Mouse (Mus musculus) embryonic facial prominence, embryonic 11.5 days (tissue): ENCODE measurements around the gene Pygm. TPM values are rescaled to one million over a fixed set of nuclear protein-coding genes. Genes with fewer than 3 reads are reported as not detected.

Experiments used
- ATAC-seq: fragments of 200-750 bp; cut with Nextera tagmentation; replicated peaks from 2 replicates; pipeline ENCODE4 v1.8.0; 2017; ENCODE audit warnings: low read depth; ENCODE audit not compliant: insufficient number of reproducible peaks, low FRiP score, low TSS enrichment
- DNase-seq: peaks from one replicate; pipeline ENCODE4 v3.0.0-alpha.2; 2015; ENCODE audit warnings: low spot score
- H3K27ac ChIP-seq: fragments of 300-500 bp; sonication (generic); replicated peaks from 2 replicates; pipeline ENCODE4 v1.5.1; 2014; ENCODE audit warnings: mild to moderate bottlenecking, low read depth, low read length, control low read depth
- H3K27me3 ChIP-seq: fragments of 300-500 bp; sonication (generic); 2 replicates; pipeline ENCODE4 v1.6.1; 2014; ENCODE audit warnings: mild to moderate bottlenecking, low read length, moderate library complexity, mixed read lengths; ENCODE audit not compliant: control insufficient read depth, insufficient read depth
- H3K36me3 ChIP-seq: fragments of 300-500 bp; sonication (generic); replicated peaks from 2 replicates; pipeline ENCODE4 v1.6.1; 2014; ENCODE audit warnings: low read depth, mild to moderate bottlenecking, low read length, moderate library complexity, mixed read lengths; ENCODE audit not compliant: control insufficient read depth, insufficient read depth
- H3K4me1 ChIP-seq: fragments of 300-500 bp; sonication (generic); 2 replicates; pipeline ENCODE4 v1.6.1; 2014; ENCODE audit warnings: low read length, mixed read lengths; ENCODE audit not compliant: control insufficient read depth, insufficient read depth
- H3K4me2 ChIP-seq: fragments of 300-500 bp; sonication (generic); 2 replicates; pipeline ENCODE4 v1.6.1; 2014; ENCODE audit warnings: low read depth, mild to moderate bottlenecking, control low read depth, low read length, moderate library complexity
- H3K4me3 ChIP-seq: fragments of 300-500 bp; sonication (generic); 2 replicates; pipeline ENCODE4 v1.5.1; 2014; ENCODE audit warnings: low read depth, low read length, control low read depth
- H3K9ac ChIP-seq: fragments of 300-500 bp; sonication (generic); replicated peaks from 2 replicates; pipeline ENCODE4 v1.6.1; 2014; ENCODE audit warnings: mild to moderate bottlenecking, control low read depth, low read length
- H3K9me3 ChIP-seq: fragments of 300-500 bp; sonication (generic); replicated peaks from 2 replicates; pipeline ENCODE4 v1.6.1; 2016; ENCODE audit warnings: mild to moderate bottlenecking, low read length, inconsistent platforms, mixed read lengths; ENCODE audit not compliant: control insufficient read depth
- WGBS: fragments of 180-500 bp; shearing (Covaris S2); extraction: QIAGEN DNeasy Blood & Tissue Kit; methylation state at CpG from one replicate; pipeline ENCODE4 v1.1.7; 2014; 5-methylcytosine and 5-hydroxymethylcytosine counted together
- microRNA-seq: library from miRNA; unstranded; fragments of <30 nt; microRNA quantifications from one replicate; pipeline ENCODE4, GENCODE M21; 2016; ENCODE audit warnings: borderline number of aligned reads
- polyA plus RNA-seq: library from polyadenylated mRNA; unstranded; fragments of >200 nt; fragmentation: Nextera tagmentation; extraction: Ambion mirVana; gene quantifications from 2 replicates; pipeline ENCODE4 v1.2.1, GENCODE M21; 2014

Pygm gene
- polyA plus RNA-seq, 1 experiment from 2014 or later: 2.8 TPM

DNA sequence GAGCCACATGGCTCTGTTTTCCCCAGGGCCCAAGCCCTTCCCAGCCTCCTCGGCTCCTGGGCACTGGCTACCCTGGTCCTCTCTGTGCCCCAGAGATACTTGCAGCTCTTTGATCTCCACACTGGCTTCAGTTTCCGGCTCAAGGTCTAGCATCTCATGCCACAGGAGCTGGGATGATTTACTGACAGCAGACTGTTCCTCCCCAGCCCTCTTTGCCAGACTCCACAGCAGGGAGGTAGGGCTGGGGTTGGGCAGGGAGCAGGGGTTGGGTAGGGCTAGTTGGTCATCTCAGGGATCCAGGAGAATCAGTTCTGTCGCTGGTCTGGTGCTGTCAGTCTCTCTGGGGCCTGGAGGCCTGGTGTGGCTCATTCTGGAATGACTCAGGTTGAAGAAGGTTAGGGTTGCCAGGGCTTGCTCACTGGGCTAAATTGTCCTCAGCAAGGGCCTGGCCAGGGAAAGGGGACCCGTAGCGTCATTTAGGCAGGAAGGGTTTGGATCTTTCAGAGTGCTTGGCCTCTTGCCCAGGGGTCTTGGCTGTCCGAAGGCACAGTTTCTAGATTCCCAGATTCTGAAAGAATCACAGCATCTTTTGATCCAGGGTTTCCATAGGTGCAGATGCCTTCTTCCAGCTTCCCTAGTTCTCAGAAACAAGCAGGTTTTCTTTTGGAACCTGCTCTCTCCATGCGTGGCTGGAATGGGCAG is 62.7 kb downstream of the Pygm start:
- DNase-seq: no peak
- 57% methylated on average over 7 of the region's 7 CpGs for WGBS
- H3K4me1 ChIP-seq: no peaks in the 10 kb centered on the region; the same call in 1 of the 2 replicates
- no peaks in the 10 kb centered on the region for H3K36me3 ChIP-seq
- H3K4me3 ChIP-seq: no peak overlapping the region
- no peaks in the 10 kb centered on the region for H3K9me3 ChIP-seq
- ATAC-seq: no peak
- no peak overlapping the region for H3K27ac ChIP-seq
- H3K27me3 ChIP-seq: no peaks in the 10 kb centered on the region
- H3K9ac ChIP-seq: no peak overlapping the region
- H3K4me2 ChIP-seq: no peak overlapping the region

Small RNAs within 50 kb of the gene (microRNA-seq; reads per million reads assigned to microRNA genes)
- gene Mir6989: not detected

Other genes starting within 250 kb of the Pygm start
- not detected in 2 replicates for gene Batf2, start 243.4 kb upstream of the Pygm start, polyA plus RNA-seq
- 72.8 and 81.4 TPM in 2 replicates for gene Arl2, start 242.9 kb upstream of the Pygm start, polyA plus RNA-seq
- gene Majin, start 200.0 kb upstream of the Pygm start, polyA plus RNA-seq: not detected in 2 replicates
- 1.9 and 2.4 TPM in 2 replicates for gene Gpha2, start 158.0 kb upstream of the Pygm start, polyA plus RNA-seq
- gene Ppp2r5b, start 148.5 kb upstream of the Pygm start, polyA plus RNA-seq: 25.0 and 27.8 TPM in 2 replicates
- gene Atg2a, start 142.7 kb upstream of the Pygm start, polyA plus RNA-seq: 6.5 and 7.7 TPM in 2 replicates
- gene Ehd1, start 107.7 kb upstream of the Pygm start, polyA plus RNA-seq: 50.9 and 58.1 TPM in 2 replicates
- 0.43 and 0.61 TPM in 2 replicates for gene Cdc42bpg, start 77.9 kb upstream of the Pygm start, polyA plus RNA-seq
- 49.7 and 51.1 TPM in 2 replicates for gene Men1, start 49.4 kb upstream of the Pygm start, polyA plus RNA-seq
- 5.6 and 6.4 TPM in 2 replicates for gene Map4k2, start 43.3 kb upstream of the Pygm start, polyA plus RNA-seq
- gene Sf1, start 20.7 kb upstream of the Pygm start, polyA plus RNA-seq: 157 and 172 TPM in 2 replicates
- gene Rasgrp2, start 14.9 kb downstream of the Pygm start, polyA plus RNA-seq: 15.6 and 17.2 TPM in 2 replicates
- gene Nrxn2, start 34.3 kb downstream of the Pygm start, polyA plus RNA-seq: 4.1 and 5.0 TPM in 2 replicates
- gene Slc22a12, start 158.6 kb downstream of the Pygm start, polyA plus RNA-seq: not detected in 2 replicates